Mouse (Mus musculus): ENCODE data around the gene Ccdc15. TPM values are rescaled to one million over a fixed set of nuclear protein-coding genes. Genes with fewer than 3 reads are reported as not detected.

The Ccdc15 gene
- 7.9 and 9.0 TPM in 2 replicates for polyA plus RNA-seq (2015; fragmentation: Nextera tagmentation; extraction: Ambion mirVana)

DNA sequence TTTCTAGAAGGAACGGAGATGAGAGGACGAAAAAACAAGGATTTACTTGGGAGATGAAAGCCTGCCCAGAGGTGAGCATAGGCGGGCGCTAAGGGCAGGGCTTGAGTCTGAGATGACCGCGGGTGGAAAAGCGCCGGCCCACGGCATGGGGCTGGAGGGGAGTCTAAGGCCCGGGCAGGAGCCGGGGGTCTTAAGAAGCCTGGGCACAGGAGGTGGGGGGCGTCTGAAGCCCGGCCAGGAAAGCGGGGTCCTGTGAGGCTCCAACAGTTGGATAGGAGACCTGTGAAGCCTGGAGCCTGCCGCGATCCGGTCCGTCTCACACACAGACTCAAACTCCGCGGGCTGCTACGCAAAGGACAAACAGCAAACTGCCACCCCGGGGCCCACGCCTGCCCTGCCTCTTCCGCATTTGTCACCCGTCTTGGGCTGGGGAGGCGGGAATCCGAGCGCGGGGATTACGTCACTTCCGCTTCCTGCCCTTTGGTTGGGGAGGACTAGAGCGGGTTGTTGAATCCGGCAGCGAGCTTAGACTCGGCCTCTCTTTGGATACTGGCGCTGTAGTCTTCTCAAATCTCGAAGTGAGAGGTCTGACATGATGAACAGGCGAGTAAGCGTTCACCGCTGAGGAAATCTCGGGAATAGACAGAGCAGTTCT is at the start of gene Ccdc15:
Ccdc15 (minus strand) TSS at position 445 of the 655 bp plus-strand sequence.
- H3K4me2 ChIP-seq, result peak within 1 kb of the TSS; percentile 89
- WGBS, result under 1% methylated on average over 41 of the region's 41 CpGs
- ATAC-seq (ENCODE audit: low read depth), result peak; percentile 99
- no peaks in the 10 kb centered on the region for H3K27me3 ChIP-seq
- H3K9ac ChIP-seq, result peak within 1 kb of the TSS; percentile 90
- H3K9me3 ChIP-seq, result no peaks in the 10 kb centered on the region
- H3K4me3 ChIP-seq, result peak within 1 kb of the TSS; percentile 83
- H3K4me1 ChIP-seq (replicated peaks), result peaks cover 15% of the 10 kb centered on the region
- H3K27ac ChIP-seq (replicated peaks), result peak within 1 kb of the TSS; percentile 90
- H3K36me3 ChIP-seq, result peaks cover 5% of the 10 kb centered on the region; the same call in 1 of the 2 replicates

DNA sequence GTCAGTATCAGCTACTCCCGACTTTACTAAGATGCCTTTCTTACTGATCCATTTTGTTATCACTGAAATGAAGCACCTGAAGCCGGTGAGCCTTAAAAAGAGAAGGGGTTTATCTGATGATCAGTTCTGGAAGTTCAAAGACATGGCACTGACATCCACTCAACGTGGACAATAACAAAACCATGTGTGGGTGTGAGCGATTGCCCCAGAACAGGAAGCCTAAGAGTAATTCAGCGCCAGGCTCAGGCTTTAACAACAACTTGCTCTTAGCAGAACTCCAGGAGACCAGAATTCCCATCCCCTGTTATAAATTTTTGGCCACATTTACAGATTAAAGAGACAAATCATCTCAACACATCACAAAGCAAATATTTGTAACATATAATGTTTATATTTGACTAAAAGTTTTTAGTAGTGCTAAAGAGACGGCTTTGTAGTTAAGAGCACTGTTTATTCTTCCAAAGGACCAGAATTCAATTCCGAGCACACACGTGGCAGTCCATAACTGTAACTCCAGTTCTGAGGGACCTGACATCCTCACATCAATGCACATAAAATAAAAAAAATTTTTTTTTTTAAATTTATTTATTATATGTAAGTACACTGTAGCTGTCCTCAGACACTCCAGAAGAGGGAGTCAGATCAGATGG is 45.4 kb upstream of the Ccdc15 start:
- Histone ChIP-seq H3K27ac (replicated peaks) (no peak overlapping the region), H3K9ac (no peak overlapping the region), H3K4me2 (no peak overlapping the region), H3K4me3 (no peak overlapping the region), H3K9me3 (no peaks in the 10 kb centered on the region), H3K4me1 (replicated peaks) (no peaks in the 10 kb centered on the region), H3K27me3 (no peaks in the 10 kb centered on the region), H3K36me3 (no peaks in the 10 kb centered on the region)
- WGBS, result 75% methylated on average over 8 of the region's 8 CpGs
- no peak for ATAC-seq (ENCODE audit: low read depth)

DNA sequence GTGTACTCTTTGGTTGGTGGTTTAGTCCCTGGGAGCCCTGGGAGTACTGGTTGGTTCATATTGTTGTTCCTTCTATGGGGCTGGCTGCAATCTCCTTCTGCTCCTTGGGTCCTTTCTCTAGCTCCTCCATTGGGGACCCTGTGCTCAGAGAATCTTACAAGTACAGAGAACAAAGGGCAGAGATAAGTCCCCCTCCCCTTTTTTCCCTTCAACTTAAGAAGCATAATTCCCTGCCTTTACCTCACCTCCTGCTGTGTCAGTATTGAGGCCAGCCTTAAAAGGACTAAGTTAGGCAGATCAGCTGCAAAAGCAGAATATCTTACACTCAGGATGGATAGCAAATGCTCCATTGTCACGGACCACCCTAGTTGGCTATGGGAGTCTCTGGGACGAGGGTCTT is 43.8 kb upstream of the Ccdc15 start:
- Histone ChIP-seq H3K9ac (no peak overlapping the region), H3K4me3 (no peak overlapping the region), H3K27ac (replicated peaks) (no peak overlapping the region), H3K9me3 (no peaks in the 10 kb centered on the region), H3K27me3 (no peaks in the 10 kb centered on the region), H3K4me2 (no peak overlapping the region), H3K4me1 (replicated peaks) (no peaks in the 10 kb centered on the region), H3K36me3 (no peaks in the 10 kb centered on the region)
- no peak for ATAC-seq (ENCODE audit: low read depth)
- WGBS, result 65% methylated on average over 2 of the region's 2 CpGs

DNA sequence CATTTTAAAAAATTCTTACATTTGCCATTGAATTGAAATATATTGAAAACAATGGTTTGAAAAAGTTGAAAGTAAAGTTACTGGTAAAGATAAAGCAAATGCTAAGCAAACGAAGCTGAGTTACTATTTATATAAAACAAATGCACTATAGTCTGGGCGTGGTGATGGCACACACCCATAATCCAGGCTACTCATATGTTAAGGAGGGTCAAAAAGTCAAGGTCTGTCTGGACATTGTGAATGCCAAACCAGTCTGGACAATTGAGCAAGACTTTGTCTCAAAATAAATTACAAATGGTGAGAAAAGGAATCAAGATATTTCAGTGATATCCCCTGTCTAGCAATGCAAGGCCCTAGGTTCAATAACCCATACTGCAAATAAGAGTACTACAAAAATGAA is 42.7 kb upstream of the Ccdc15 start:
- 60% methylated on average over 2 of the region's 2 CpGs for WGBS
- Histone ChIP-seq H3K9ac (no peak overlapping the region), H3K4me1 (replicated peaks) (no peaks in the 10 kb centered on the region), H3K4me3 (no peak overlapping the region), H3K27me3 (peaks cover 3% of the 10 kb centered on the region; the same call in 1 of the 2 replicates), H3K27ac (replicated peaks) (no peak overlapping the region), H3K4me2 (no peak overlapping the region), H3K9me3 (no peaks in the 10 kb centered on the region), H3K36me3 (no peaks in the 10 kb centered on the region)
- ATAC-seq (ENCODE audit: low read depth), result no peak

DNA sequence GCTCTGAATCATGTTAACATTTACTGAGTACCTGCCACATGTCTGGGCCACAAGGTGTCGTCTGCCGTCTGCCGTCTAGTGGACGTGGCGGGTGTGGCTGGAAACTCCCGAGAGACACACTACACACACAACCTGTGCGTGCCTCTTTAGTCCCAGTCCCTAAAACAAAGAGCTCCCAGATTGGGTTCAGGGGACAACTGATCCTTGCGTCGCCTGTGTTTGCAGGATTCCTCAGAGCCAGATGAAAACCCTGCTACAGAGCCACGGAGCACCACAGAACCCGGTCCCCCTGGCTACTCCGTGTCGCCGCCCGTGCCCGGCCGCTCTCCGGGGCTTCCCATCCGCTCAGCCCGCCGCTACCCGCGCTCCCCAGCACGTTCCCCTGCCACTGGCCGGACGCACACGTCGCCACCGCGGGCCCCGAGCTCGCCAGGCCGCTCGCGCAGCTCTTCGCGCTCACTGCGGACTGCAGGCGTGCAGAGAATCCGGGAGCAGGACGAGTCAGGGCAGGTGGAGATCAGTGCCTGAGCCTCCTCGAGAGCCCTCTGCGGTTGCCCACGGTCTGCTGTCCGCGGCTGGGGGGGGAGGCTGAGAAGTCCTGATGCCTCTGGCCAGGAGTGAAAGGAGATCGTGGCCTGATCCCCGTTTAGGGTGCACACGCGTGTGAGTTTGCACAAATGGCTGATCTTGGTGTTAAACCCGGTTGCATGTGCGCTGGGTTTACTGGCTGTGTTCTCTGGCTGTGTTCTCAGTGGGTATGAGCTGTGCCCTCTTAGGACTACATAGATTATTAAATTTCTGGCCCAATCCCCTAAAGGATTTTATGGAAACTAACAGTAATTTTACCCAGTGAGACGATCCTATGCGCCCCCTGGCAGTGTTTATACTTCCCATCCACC is 36.3 kb upstream of the Ccdc15 start:
- no peak overlapping the region; the same call in 1 of the 2 replicates for H3K27ac ChIP-seq (replicated peaks)
- H3K9me3 ChIP-seq, result no peaks in the 10 kb centered on the region
- H3K36me3 ChIP-seq, result no peaks in the 10 kb centered on the region
- H3K4me2 ChIP-seq, result peak overlapping the region; percentile 80
- ATAC-seq (ENCODE audit: low read depth), result peak; percentile 90
- H3K4me3 ChIP-seq, result peak overlapping the region; percentile 50
- H3K4me1 ChIP-seq (replicated peaks), result peaks cover 10% of the 10 kb centered on the region; the same call in 1 of the 2 replicates
- 7% methylated on average over 52 of the region's 54 CpGs for WGBS
- H3K9ac ChIP-seq, result peak overlapping the region; percentile 80
- H3K27me3 ChIP-seq, result peaks cover 22% of the 10 kb centered on the region

DNA sequence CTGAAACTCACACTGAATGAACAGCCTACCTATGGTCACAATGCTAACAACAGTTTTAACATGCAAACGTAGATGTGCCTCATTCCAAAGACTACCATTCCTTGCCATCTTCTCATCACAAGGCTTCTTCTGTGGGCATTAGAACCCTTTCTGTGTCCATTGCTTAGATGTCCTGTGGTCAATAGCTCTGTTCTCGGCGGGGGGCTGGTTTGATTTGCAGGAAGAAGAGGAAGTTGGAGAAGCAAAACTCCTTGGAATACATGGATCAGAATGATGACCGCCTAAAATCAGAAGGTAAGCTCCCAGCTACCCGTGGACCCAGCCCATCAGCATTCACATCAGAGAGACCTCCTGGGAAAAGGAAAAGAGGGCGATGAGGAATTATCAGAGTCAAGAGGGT is 34.9 kb upstream of the Ccdc15 start:
- H3K4me3 ChIP-seq, result no peak overlapping the region
- 93% methylated on average over 6 of the region's 6 CpGs for WGBS
- peaks cover 22% of the 10 kb centered on the region for H3K27me3 ChIP-seq
- no peak overlapping the region for H3K27ac ChIP-seq (replicated peaks)
- H3K4me1 ChIP-seq (replicated peaks), result peaks cover 10% of the 10 kb centered on the region; the same call in 1 of the 2 replicates
- no peak for ATAC-seq (ENCODE audit: low read depth)
- H3K4me2 ChIP-seq, result no peak overlapping the region
- H3K9ac ChIP-seq, result no peak overlapping the region
- no peaks in the 10 kb centered on the region for H3K9me3 ChIP-seq
- H3K36me3 ChIP-seq, result no peaks in the 10 kb centered on the region

DNA sequence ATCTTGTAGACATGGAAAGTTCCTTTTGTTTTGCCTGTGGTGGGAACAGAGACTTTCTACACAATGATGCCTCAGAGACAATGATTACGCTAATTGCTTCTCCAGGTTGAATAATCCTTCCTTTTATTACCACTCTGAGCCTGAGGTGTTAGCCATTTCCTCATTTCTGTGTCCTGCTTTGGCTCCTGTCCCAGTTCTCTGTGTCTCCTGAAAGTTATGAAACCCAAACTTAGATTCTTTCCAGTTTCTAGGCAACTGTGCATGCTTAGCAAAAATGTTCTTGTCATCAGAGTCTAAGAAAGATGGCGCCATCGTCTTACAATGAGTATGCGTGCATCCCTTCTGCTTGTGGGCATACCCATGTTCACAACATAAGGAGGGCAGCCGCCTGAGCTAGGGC is 27.5 kb upstream of the Ccdc15 start:
- 85% methylated on average over 5 of the region's 5 CpGs for WGBS
- no peaks in the 10 kb centered on the region for H3K36me3 ChIP-seq

DNA sequence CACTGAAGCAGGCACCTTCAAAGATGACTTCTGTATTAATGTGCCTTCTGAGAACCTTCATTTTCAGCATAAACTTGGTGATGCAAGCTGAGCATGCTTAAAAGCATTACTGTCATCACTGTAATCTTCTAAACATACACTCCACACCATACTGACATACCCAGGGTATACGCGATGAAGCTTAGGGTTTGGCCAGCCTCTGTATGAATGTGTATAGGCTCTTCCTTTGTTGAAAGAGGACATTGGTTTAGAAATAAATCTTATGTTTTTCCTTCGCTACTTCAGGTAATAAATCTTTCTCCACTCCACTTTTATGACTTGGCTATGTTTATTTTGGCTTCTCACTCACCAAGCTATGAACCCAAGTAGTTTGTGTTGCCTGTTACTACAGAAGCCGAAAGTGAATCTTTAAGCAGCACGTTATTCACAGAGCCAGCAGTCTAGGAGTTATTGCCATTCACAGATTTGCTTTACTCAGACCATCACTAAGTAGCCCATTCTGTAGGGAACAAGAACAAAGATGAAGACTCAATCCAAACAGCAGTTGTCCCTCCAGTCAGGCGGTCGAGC is 23.1 kb upstream of the Ccdc15 start:
- Histone ChIP-seq H3K4me2 (no peak overlapping the region), H3K27ac (replicated peaks) (no peak overlapping the region), H3K36me3 (no peaks in the 10 kb centered on the region), H3K9ac (no peak overlapping the region), H3K4me1 (replicated peaks) (no peaks in the 10 kb centered on the region), H3K27me3 (no peaks in the 10 kb centered on the region), H3K9me3 (no peaks in the 10 kb centered on the region), H3K4me3 (no peak overlapping the region)
- WGBS, result 56% methylated on average over 7 of the region's 7 CpGs
- ATAC-seq (ENCODE audit: low read depth), result no peak

More for the DNA sequence above, 27.5 kb upstream of the Ccdc15 start:
- Histone ChIP-seq H3K27me3 (0 out of 2 replicates have a peak, but pooled peaks cover 2% of the 10 kb centered on the region), H3K27ac (replicated peaks) (no peak overlapping the region), H3K9me3 (no peaks in the 10 kb centered on the region), H3K4me1 (replicated peaks) (no peaks in the 10 kb centered on the region), H3K4me3 (no peak overlapping the region), H3K9ac (no peak overlapping the region), H3K4me2 (no peak overlapping the region)
- no peak for ATAC-seq (ENCODE audit: low read depth)

DNA sequence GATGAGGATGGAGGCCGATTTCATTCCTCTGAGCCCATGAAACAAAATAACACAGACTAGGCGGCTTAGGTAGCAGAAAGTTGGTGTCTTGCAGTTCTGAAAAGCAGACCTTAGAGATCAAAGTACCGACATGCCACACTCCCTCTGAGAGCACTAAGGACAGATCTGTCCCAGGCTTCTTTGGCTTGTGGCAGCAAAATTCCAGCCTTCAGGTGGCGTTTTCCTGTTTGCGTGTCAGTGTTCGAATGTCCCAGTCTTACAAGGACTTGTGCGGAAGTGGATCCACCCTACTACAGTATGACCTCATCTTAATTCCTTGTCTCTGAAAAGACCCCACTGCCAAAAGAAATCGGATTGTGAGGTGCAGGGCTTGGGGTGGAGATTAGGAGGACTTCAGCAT is 20.6 kb upstream of the Ccdc15 start:
- 84% methylated on average over 8 of the region's 8 CpGs for WGBS
- no peaks in the 10 kb centered on the region for H3K9me3 ChIP-seq
- peak overlapping the region; percentile 14; the same call in 1 of the 2 replicates for H3K4me2 ChIP-seq
- H3K36me3 ChIP-seq, result no peaks in the 10 kb centered on the region
- H3K27me3 ChIP-seq, result no peaks in the 10 kb centered on the region
- H3K4me3 ChIP-seq, result no peak overlapping the region
- H3K9ac ChIP-seq, result no peak overlapping the region
- no peaks in the 10 kb centered on the region for H3K4me1 ChIP-seq (replicated peaks)
- ATAC-seq (ENCODE audit: low read depth), result no peak
- H3K27ac ChIP-seq (replicated peaks), result no peak overlapping the region; the same call in 1 of the 2 replicates

DNA sequence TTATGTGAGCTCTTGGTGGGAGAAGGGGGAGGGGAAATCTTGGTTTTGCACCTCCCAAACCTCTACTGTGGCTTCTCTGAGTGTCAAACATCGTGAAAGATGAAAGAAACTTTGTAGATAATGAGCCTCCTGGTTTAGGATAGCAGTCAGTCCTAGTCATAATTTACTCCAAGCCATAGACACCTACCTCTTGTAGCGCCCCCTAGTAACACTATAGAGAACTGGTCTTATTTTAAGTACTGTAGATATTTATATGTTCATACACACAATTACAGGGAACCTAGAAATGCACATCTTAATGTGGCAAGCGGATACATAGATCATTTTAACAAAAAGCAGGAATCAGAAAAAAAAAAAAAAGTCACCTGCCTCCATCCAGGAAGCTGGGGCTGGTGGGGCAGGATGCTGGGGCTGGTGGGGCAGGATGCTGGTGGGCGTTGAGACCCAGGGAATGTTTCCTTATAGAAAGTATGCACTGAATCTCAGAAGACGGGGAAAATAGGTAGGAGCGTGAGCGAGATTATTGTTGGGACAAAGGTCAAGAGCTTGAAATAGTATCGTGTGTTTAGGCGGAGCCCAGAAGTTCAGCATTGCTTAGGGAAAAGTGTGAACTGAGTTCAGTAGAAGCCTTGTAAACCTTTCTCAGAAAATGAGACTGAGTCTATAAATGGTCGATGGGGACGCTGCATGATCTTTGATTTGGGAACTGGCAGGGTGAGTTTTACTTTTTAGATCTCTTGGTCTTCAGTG is 20.0 kb upstream of the Ccdc15 start:
- ATAC-seq (ENCODE audit: low read depth), result no peak

More for the DNA sequence above, 20.0 kb upstream of the Ccdc15 start:
- peak overlapping the region; percentile 76 for H3K27ac ChIP-seq (replicated peaks)
- no peaks in the 10 kb centered on the region for H3K4me1 ChIP-seq (replicated peaks)
- no peaks in the 10 kb centered on the region for H3K27me3 ChIP-seq
- no peaks in the 10 kb centered on the region for H3K9me3 ChIP-seq
- no peak overlapping the region for H3K4me3 ChIP-seq
- peak overlapping the region; percentile 14; the same call in 1 of the 2 replicates for H3K4me2 ChIP-seq
- H3K36me3 ChIP-seq, result no peaks in the 10 kb centered on the region
- WGBS, result 84% methylated on average over 11 of the region's 11 CpGs
- H3K9ac ChIP-seq, result no peak overlapping the region

All from neural tube, embryonic 13.5 days (tissue).